Mouse (Mus musculus) intestine, postnatal 0 days (tissue): ENCODE measurements around the gene Pde12. TPM values are rescaled to one million over a fixed set of nuclear protein-coding genes. Genes with fewer than 3 reads are reported as not detected.

Experiments used
- ATAC-seq: fragments of 200-750 bp; cut with Nextera tagmentation; 2 replicates; pipeline ENCODE4 v1.8.0; 2017; ENCODE audit warnings: mild to moderate bottlenecking, moderate TSS enrichment, moderate library complexity
- H3K27ac ChIP-seq: fragments of 300-500 bp; sonication (generic); 2 replicates; pipeline ENCODE4 v1.5.1; 2014; ENCODE audit warnings: mild to moderate bottlenecking, low read depth, low read length, moderate library complexity
- H3K27me3 ChIP-seq: fragments of 300-500 bp; sonication (generic); replicated peaks from 2 replicates; pipeline ENCODE4 v1.6.1; 2014; ENCODE audit warnings: low read length, mixed read lengths; ENCODE audit not compliant: control insufficient read depth, insufficient read depth
- H3K36me3 ChIP-seq: fragments of 300-500 bp; sonication (generic); 2 replicates; pipeline ENCODE4 v1.6.1; 2014; ENCODE audit warnings: mild to moderate bottlenecking, moderate library complexity; ENCODE audit not compliant: control insufficient read depth, insufficient read depth
- H3K4me1 ChIP-seq: fragments of 300-500 bp; sonication (generic); replicated peaks from 2 replicates; pipeline ENCODE4 v1.6.1; 2014; ENCODE audit warnings: antibody characterized with exemption, low read length, mixed read lengths; ENCODE audit not compliant: control insufficient read depth, insufficient read depth
- H3K4me2 ChIP-seq: fragments of 300-500 bp; sonication (generic); replicated peaks from 2 replicates; pipeline ENCODE4 v1.6.1; 2014; ENCODE audit warnings: low read depth, mild to moderate bottlenecking, moderate library complexity
- H3K4me3 ChIP-seq: fragments of 300-500 bp; sonication (generic); 2 replicates; pipeline ENCODE4 v1.5.1; 2014; ENCODE audit warnings: low read depth, low read length
- H3K9ac ChIP-seq: fragments of 300-500 bp; sonication (generic); 2 replicates; pipeline ENCODE4 v1.6.1; 2014; ENCODE audit warnings: mild to moderate bottlenecking, low read depth, low read length
- H3K9me3 ChIP-seq: fragments of 300-500 bp; sonication (generic); 2 replicates; pipeline ENCODE4 v1.6.1; 2016; ENCODE audit warnings: mixed run types; ENCODE audit not compliant: control insufficient read depth
- CTCF ChIP-seq: sonication (generic); IDR thresholded peaks from 2 replicates; pipeline ENCODE4 v1.5.1; 2016; ENCODE audit warnings: low read depth, mild to moderate bottlenecking, control low read depth, antibody characterized with exemption, moderate library complexity
- WGBS: fragments of 180-500 bp; shearing (Covaris S2); extraction: QIAGEN DNeasy Blood & Tissue Kit; methylation state at CpG from one replicate; pipeline ENCODE4 v1.1.7; 2014; 5-methylcytosine and 5-hydroxymethylcytosine counted together
- polyA plus RNA-seq: library from polyadenylated mRNA; unstranded; fragments of >200 nt; fragmentation: Nextera tagmentation; extraction: Ambion mirVana; gene quantifications from 2 replicates; pipeline ENCODE4 v1.2.1, GENCODE M21; 2015

The Pde12 gene
- polyA plus RNA-seq, 1 experiment from 2014 or later: 6.9 TPM

GRCm38 (mm10) chr14:26647811-26648210 is 21.9 kb downstream of the Pde12 start:
- Histone ChIP-seq H3K9me3 (no peaks in the 10 kb centered on the region), H3K4me2 (no peak overlapping the region), H3K4me3 (no peak overlapping the region), H3K27ac (no peak overlapping the region), H3K9ac (no peak overlapping the region), H3K36me3 (peaks cover 7% of the 10 kb centered on the region; the same call in 1 of the 2 replicates), H3K4me1 (no peaks in the 10 kb centered on the region), H3K27me3 (no peaks in the 10 kb centered on the region)
- 75% methylated on average over 2 of the region's 2 CpGs for WGBS
- no peak for TF ChIP-seq CTCF
- no peak for ATAC-seq

- TF ChIP-seq CTCF: no peak
- H3K9ac ChIP-seq: no peak overlapping the region
- H3K4me1 ChIP-seq: no peaks in the 10 kb centered on the region
- ATAC-seq: no peak
- whole genome bisulfite sequencing: 72% methylated on average over 5 of the region's 5 CpGs
- H3K4me2 ChIP-seq: no peak overlapping the region
- H3K4me3 ChIP-seq: no peak overlapping the region
- H3K27me3 ChIP-seq: no peaks in the 10 kb centered on the region
- H3K27ac ChIP-seq: no peak overlapping the region
- H3K9me3 ChIP-seq: no peaks in the 10 kb centered on the region
- peaks cover 5% of the 10 kb centered on the region; the same call in 1 of the 2 replicates for H3K36me3 ChIP-seq
Measured at GRCm38 (mm10) chr14:26645989-26646650, 23.6 kb downstream of the Pde12 start.

- Histone ChIP-seq H3K27ac (no peak overlapping the region), H3K9ac (no peak overlapping the region), H3K27me3 (no peaks in the 10 kb centered on the region), H3K9me3 (no peaks in the 10 kb centered on the region), H3K4me3 (no peak overlapping the region), H3K36me3 (no peaks in the 10 kb centered on the region; the same call in 1 of the 2 replicates), H3K4me1 (no peaks in the 10 kb centered on the region), H3K4me2 (no peak overlapping the region)
- 51% methylated on average over 3 of the region's 3 CpGs for WGBS
- TF ChIP-seq CTCF: no peak
- no peak for ATAC-seq
Measured at GRCm38 (mm10) chr14:26643006-26643624, 26.6 kb downstream of the Pde12 start.

- Histone ChIP-seq H3K4me3 (peak overlapping the region; percentile 98), H3K9ac (0 out of 2 replicates have a peak overlapping the region, but pooled peaks have one; percentile 95), H3K9me3 (no peaks in the 10 kb centered on the region), H3K27ac (0 out of 2 replicates have a peak overlapping the region, but pooled peaks have one; percentile 99), H3K4me2 (peak overlapping the region; percentile 65), H3K4me1 (no peaks in the 10 kb centered on the region), H3K36me3 (no peaks in the 10 kb centered on the region), H3K27me3 (no peaks in the 10 kb centered on the region)
- ATAC-seq: no peak
- 15% methylated on average over 2 of the region's 2 CpGs for WGBS
- TF ChIP-seq CTCF: peak; percentile 61
Measured at GRCm38 (mm10) chr14:26639961-26640360, 29.7 kb downstream of the Pde12 start.

- H3K4me3 ChIP-seq: peak overlapping the region; percentile 98
- peak overlapping the region; percentile 65 for H3K4me2 ChIP-seq
- H3K9me3 ChIP-seq: no peaks in the 10 kb centered on the region
- 2% methylated on average over 11 of the region's 11 CpGs for WGBS
- H3K27ac ChIP-seq: peak overlapping the region; percentile 99
- peak overlapping the region; percentile 95 for H3K9ac ChIP-seq
- peak; percentile 13; the same call in 1 of the 2 replicates for ATAC-seq
- H3K27me3 ChIP-seq: no peaks in the 10 kb centered on the region
- no peak for TF ChIP-seq CTCF
- H3K36me3 ChIP-seq: no peaks in the 10 kb centered on the region
- no peaks in the 10 kb centered on the region for H3K4me1 ChIP-seq
Measured at GRCm38 (mm10) chr14:26639251-26639650, 30.4 kb downstream of the Pde12 start.

- peak; percentile 33 for ATAC-seq
- Histone ChIP-seq H3K4me2 (peak overlapping the region; percentile 65), H3K9me3 (no peaks in the 10 kb centered on the region), H3K4me1 (no peaks in the 10 kb centered on the region), H3K4me3 (peak overlapping the region; percentile 98), H3K27ac (peak overlapping the region; percentile 99), H3K9ac (peak overlapping the region; percentile 95), H3K27me3 (no peaks in the 10 kb centered on the region), H3K36me3 (no peaks in the 10 kb centered on the region)
- TF ChIP-seq CTCF: peak; percentile 8; the same call in 1 of the 2 replicates
- WGBS: under 1% methylated on average over 16 of the region's 16 CpGs
Measured at GRCm38 (mm10) chr14:26638708-26639084, 31.0 kb downstream of the Pde12 start.
